Mouse (Mus musculus) MEL (cell line): ENCODE data around the gene Metap2. TPM values are rescaled to one million over a fixed set of nuclear protein-coding genes. Genes with fewer than 3 reads are reported as not detected.

Experiments used
- DNase-seq: peaks from one replicate; pipeline ENCODE4 v3.0.0; 2011; ENCODE audit warnings: low read depth, low spot score
- H3K27ac ChIP-seq: 2 replicates; pipeline ENCODE4 v1.5.1; 2012; ENCODE audit warnings: low read depth, mild to moderate bottlenecking, control low read depth, low read length, moderate library complexity; ENCODE audit not compliant: control insufficient read depth
- H3K27me3 ChIP-seq, 2 experiments: fragments of 150-350 bp in 1 of 2; sonication (generic) in 1 of 2; 2 replicates each; pipeline ENCODE4 v1.6.1; 2012; ENCODE audit warnings: low read length in 2 of 2, mild to moderate bottlenecking in 2 of 2, improper control_type of control experiment in 1 of 2, moderate library complexity in 1 of 2; ENCODE audit not compliant: insufficient read depth in 2 of 2, control insufficient read depth in 1 of 2
- H3K36me3 ChIP-seq, 2 experiments: 2 replicates each; pipeline ENCODE4 v1.6.1; 2012 to 2014; ENCODE audit warnings: low read length in 2 of 2, improper control_type of control experiment in 1 of 2, inconsistent platforms in 1 of 2, mild to moderate bottlenecking in 1 of 2; ENCODE audit not compliant: insufficient read depth in 2 of 2, control insufficient read depth in 1 of 2
- H3K4me1 ChIP-seq, 2 experiments: fragments of 150-350 bp in 1 of 2; sonication (generic) in 1 of 2; 2 replicates each; pipeline ENCODE4 v1.6.1; 2012; ENCODE audit warnings: low read length in 2 of 2, improper control_type of control experiment in 1 of 2, mild to moderate bottlenecking in 1 of 2; ENCODE audit not compliant: insufficient read depth in 2 of 2, control insufficient read depth in 1 of 2
- H3K4me3 ChIP-seq, 2 experiments: fragments of 150-350 bp in 1 of 2; sonication (generic) in 1 of 2; 2 replicates each; pipeline ENCODE4 v1.5.1; 2012; ENCODE audit warnings: low read depth in 2 of 2, low read length in 2 of 2, mild to moderate bottlenecking in 2 of 2, moderate library complexity in 2 of 2, control low read depth in 1 of 2, improper control_type of control experiment in 1 of 2; ENCODE audit not compliant: control insufficient read depth in 1 of 2, insufficient read depth in 1 of 2
- H3K79me2 ChIP-seq: 2 replicates; pipeline ENCODE4 v1.6.1; 2012; ENCODE audit warnings: mild to moderate bottlenecking, low read length, moderate library complexity; ENCODE audit not compliant: control insufficient read depth, poor library complexity, insufficient read depth
- H3K9ac ChIP-seq: 2 replicates; pipeline ENCODE4 v1.6.1; 2012; ENCODE audit warnings: low read depth, mild to moderate bottlenecking, control low read depth, low read length, moderate library complexity; ENCODE audit not compliant: control insufficient read depth, poor library complexity, severe bottlenecking
- H3K9me3 ChIP-seq: fragments of 150-350 bp; sonication (generic); replicated peaks from 2 replicates; pipeline ENCODE4 v1.6.1; 2012; ENCODE audit warnings: mild to moderate bottlenecking, low read length, improper control_type of control experiment, moderate library complexity; ENCODE audit not compliant: insufficient read depth
- BHLHE40 ChIP-seq: IDR thresholded peaks from 2 replicates; pipeline ENCODE4 v1.6.1; 2012; ENCODE audit warnings: low read depth, mild to moderate bottlenecking, inconsistent platforms, low read length, improper control_type of control experiment, borderline replicate concordance
- CHD2 ChIP-seq: IDR thresholded peaks from 2 replicates; pipeline ENCODE4 v1.6.1; 2011; ENCODE audit warnings: low read length, improper control_type of control experiment
- CTCF ChIP-seq, 3 experiments: IDR thresholded peaks in 2 of 3; conservative IDR thresholded peaks in 1 of 3; 2 replicates each; pipeline ENCODE4 v1.5.1; 2011 to 2012; ENCODE audit warnings: low read length in 3 of 3, low read depth in 2 of 3, mild to moderate bottlenecking in 2 of 3, improper control_type of control experiment in 1 of 3, inconsistent platforms in 1 of 3, mixed read lengths in 1 of 3, moderate library complexity in 1 of 3; ENCODE audit not compliant: control insufficient read depth in 1 of 3, insufficient read depth in 1 of 3, poor library complexity in 1 of 3, severe bottlenecking in 1 of 3
- E2F4 ChIP-seq: IDR thresholded peaks from 2 replicates; pipeline ENCODE4 v1.6.1; 2011; ENCODE audit warnings: low read depth, low read length, improper control_type of control experiment, borderline replicate concordance
- EP300 ChIP-seq, 2 experiments: IDR thresholded peaks; 2 replicates each; pipeline ENCODE4 v1.6.1; 2011; ENCODE audit warnings: improper control_type of control experiment in 2 of 2, low read length in 2 of 2, low read depth in 1 of 2, mild to moderate bottlenecking in 1 of 2
- ETS1 ChIP-seq: IDR thresholded peaks from 2 replicates; pipeline ENCODE4 v1.6.1; 2012; ENCODE audit warnings: low read depth, mild to moderate bottlenecking, inconsistent platforms, low read length, improper control_type of control experiment, moderate library complexity
- JUND ChIP-seq: IDR thresholded peaks from 2 replicates; pipeline ENCODE4 v1.6.1; 2011; ENCODE audit warnings: low read depth, mild to moderate bottlenecking, improper control_type of control experiment, low read length
- KAT2A ChIP-seq: conservative IDR thresholded peaks from 2 replicates; pipeline ENCODE4 v1.6.1; 2012; ENCODE audit warnings: low read depth, low read length, improper control_type of control experiment, inconsistent platforms
- MAX ChIP-seq: IDR thresholded peaks from 2 replicates; pipeline ENCODE4 v1.6.1; 2011; ENCODE audit warnings: low read length, improper control_type of control experiment
- MAZ ChIP-seq: IDR thresholded peaks from 2 replicates; pipeline ENCODE4 v1.6.1; 2012; ENCODE audit warnings: low read depth, mild to moderate bottlenecking, inconsistent platforms, low read length, improper control_type of control experiment
- MEF2A ChIP-seq: IDR thresholded peaks from 2 replicates; pipeline ENCODE4 v1.6.1; 2014; ENCODE audit warnings: low read depth, mild to moderate bottlenecking, inconsistent platforms, low read length, improper control_type of control experiment; ENCODE audit not compliant: poor library complexity, insufficient replicate concordance, severe bottlenecking; ENCODE audit errors: extremely low read depth
- MXI1 ChIP-seq: IDR thresholded peaks from 2 replicates; pipeline ENCODE4 v1.6.1; 2011; ENCODE audit warnings: mild to moderate bottlenecking, low read depth, low read length, improper control_type of control experiment
- MYB ChIP-seq: IDR thresholded peaks from 2 replicates; pipeline ENCODE4 v1.6.1; 2011; ENCODE audit warnings: mild to moderate bottlenecking, low read depth, low read length, improper control_type of control experiment
- MYC ChIP-seq: IDR thresholded peaks from 2 replicates; pipeline ENCODE4 v1.6.1; 2011; ENCODE audit warnings: low read depth, mild to moderate bottlenecking, low read length, improper control_type of control experiment, moderate library complexity
- NELFE ChIP-seq: IDR thresholded peaks from 2 replicates; pipeline ENCODE4 v1.6.1; 2011; ENCODE audit warnings: low read depth, low read length, improper control_type of control experiment
- POLR2A ChIP-seq, 2 experiments: IDR thresholded peaks; 2 replicates each; pipeline ENCODE4 v1.6.1; 2011 to 2012; ENCODE audit warnings: low read length in 2 of 2, mild to moderate bottlenecking in 2 of 2, control low read depth in 1 of 2, improper control_type of control experiment in 1 of 2, low read depth in 1 of 2, moderate library complexity in 1 of 2; ENCODE audit not compliant: control insufficient read depth in 1 of 2, insufficient read depth in 1 of 2, poor library complexity in 1 of 2
- POLR2AphosphoS5 ChIP-seq: IDR thresholded peaks from 2 replicates; pipeline ENCODE4 v1.6.1; 2012; ENCODE audit warnings: low read depth, borderline replicate concordance, mild to moderate bottlenecking, inconsistent platforms, low read length, moderate library complexity, mixed read lengths
- RAD21 ChIP-seq: IDR thresholded peaks from 2 replicates; pipeline ENCODE4 v1.6.1; 2011; ENCODE audit warnings: mild to moderate bottlenecking, low read depth, low read length, improper control_type of control experiment
- SMC3 ChIP-seq: IDR thresholded peaks from 2 replicates; pipeline ENCODE4 v1.6.1; 2011; ENCODE audit warnings: low read depth, low read length, improper control_type of control experiment
- TAL1 ChIP-seq: IDR thresholded peaks from 2 replicates; pipeline ENCODE4 v1.6.1; 2012; ENCODE audit warnings: mild to moderate bottlenecking, inconsistent platforms, low read length, moderate library complexity, mixed read lengths
- TCF12 ChIP-seq: IDR thresholded peaks from 2 replicates; pipeline ENCODE4 v1.6.1; 2014; ENCODE audit warnings: low read depth, mild to moderate bottlenecking, inconsistent platforms, low read length, improper control_type of control experiment, moderate library complexity
- UBTF ChIP-seq: IDR thresholded peaks from 2 replicates; pipeline ENCODE4 v1.6.1; 2012; ENCODE audit warnings: low read depth, mild to moderate bottlenecking, inconsistent platforms, low read length, improper control_type of control experiment, moderate library complexity, borderline replicate concordance; ENCODE audit not compliant: insufficient read depth
- USF1 ChIP-seq: IDR thresholded peaks from 2 replicates; pipeline ENCODE4 v1.6.1; 2014; ENCODE audit warnings: low read depth, mild to moderate bottlenecking, inconsistent platforms, low read length, improper control_type of control experiment, moderate library complexity
- USF2 ChIP-seq, 2 experiments: IDR thresholded peaks; 2 replicates each; pipeline ENCODE4 v1.6.1; 2011 to 2012; ENCODE audit warnings: improper control_type of control experiment in 2 of 2, low read length in 2 of 2, borderline replicate concordance in 1 of 2, inconsistent platforms in 1 of 2, low read depth in 1 of 2, mild to moderate bottlenecking in 1 of 2; ENCODE audit not compliant: insufficient read depth in 1 of 2
- ZC3H11A ChIP-seq: IDR thresholded peaks from 2 replicates; pipeline ENCODE4 v1.6.1; 2012; ENCODE audit warnings: low read depth, mild to moderate bottlenecking, inconsistent platforms, low read length, improper control_type of control experiment
- ZKSCAN1 ChIP-seq: IDR thresholded peaks from 2 replicates; pipeline ENCODE4 v1.6.1; 2012; ENCODE audit warnings: low read depth, mild to moderate bottlenecking, inconsistent platforms, low read length, improper control_type of control experiment, moderate library complexity
- ZNF384 ChIP-seq: IDR thresholded peaks from 2 replicates; pipeline ENCODE4 v1.6.1; 2012; ENCODE audit warnings: low read depth, mild to moderate bottlenecking, inconsistent platforms, low read length, improper control_type of control experiment
- polyA plus RNA-seq, 2 experiments: library from polyadenylated mRNA; stranded (reverse) in 1 of 2; unstranded in 1 of 2; fragments of >175 nt in 1 of 2; fragments of >200 nt in 1 of 2; gene quantifications; 2 replicates each; pipeline versions ENCODE4 v1.2.1 to v1.2.4; 2012; ENCODE audit warnings: low replicate concordance in 2 of 2, low read depth in 1 of 2; ENCODE audit not compliant: insufficient read length in 2 of 2, insufficient read depth in 1 of 2, missing spikeins in 1 of 2
- total RNA-seq: library from RNA; depleted of rRNA; stranded (reverse); fragments of 300-350 nt; gene quantifications from 2 replicates; pipeline ENCODE4 v1.2.3, GENCODE M21; 2012

Gene Metap2
- total and polyA plus RNA-seq, 3 experiments: 326 to 2,567 (median 921) TPM

GRCm38 (mm10) chr10:93911326-93911725 lies 14.4 kb upstream of the Metap2 start (continued):
- TF ChIP-seq USF1: no peak
- no peak for TF ChIP-seq KAT2A

GRCm38 (mm10) chr10:93909811-93910446 lies 13.0 kb upstream of the Metap2 start:
- Histone ChIP-seq H3K4me3 (no peak overlapping the region; a peak in 1 of 4 replicates), H3K27ac (peak overlapping the region; percentile 88), H3K9ac (peak overlapping the region; percentile 71), H3K27me3 (no peaks in the 10 kb centered on the region), H3K36me3 (peaks cover 0 to 37% of the 10 kb centered on the region in 2 experiments; a peak in 2 of 4 replicates), H3K9me3 (no peaks in the 10 kb centered on the region), H3K79me2 (no peaks in the 10 kb centered on the region; the same call in 1 of the 2 replicates), H3K4me1 (peaks cover 22 to 37% of the 10 kb centered on the region in 2 experiments)
- TF ChIP-seq POLR2A (IDR thresholded peaks at IDR 0.05; ENCODE audit: control insufficient read depth in 1 of 2, insufficient read depth in 1 of 2, low read depth in 1 of 2, low read length in 2 of 2, poor library complexity in 1 of 2) (no peak), POLR2AphosphoS5 (no peak), CHD2 (no peak), TAL1 (peak; percentile 27; the same call in 1 of the 2 replicates), MXI1 (0 out of 2 replicates have a peak, but pooled peaks have one; percentile 25), MYC (0 out of 2 replicates have a peak, but pooled peaks have one; percentile 19), MAX (0 out of 2 replicates have a peak, but pooled peaks have one; percentile 21), ETS1 (0 out of 2 replicates have a peak, but pooled peaks have one; percentile 35), MYB (no peak), USF1 (no peak), EP300 (IDR thresholded peaks at IDR 0.05; ENCODE audit: low read depth in 1 of 2, low read length in 2 of 2) (peak in 1 of 2 experiments; percentile 23; a peak in 1 of 4 replicates)
- DNase-seq: peak; percentile 82

- peak overlapping the region; percentile 59 for H3K9ac ChIP-seq
- H3K4me3 ChIP-seq: no peak overlapping the region
- no peaks in the 10 kb centered on the region for H3K27me3 ChIP-seq
- H3K4me1 ChIP-seq: peaks cover 22 to 34% of the 10 kb centered on the region in 2 experiments
- peak; percentile 82 for DNase-seq
- H3K36me3 ChIP-seq: peaks cover 0 to 37% of the 10 kb centered on the region in 2 experiments; a peak in 2 of 4 replicates
- H3K9me3 ChIP-seq: no peaks in the 10 kb centered on the region
- H3K79me2 ChIP-seq: no peaks in the 10 kb centered on the region; the same call in 1 of the 2 replicates
- peak overlapping the region; percentile 94 for H3K27ac ChIP-seq
- TF ChIP-seq MAZ (no peak), MEF2A (no peak), TAL1 (peak; percentile 54), BHLHE40 (peak; percentile 55; the same call in 1 of the 2 replicates), MYB (no peak), ZC3H11A (no peak), RAD21 (no peak), NELFE (no peak), CHD2 (no peak), USF2 (IDR thresholded peaks at IDR 0.05; ENCODE audit: borderline replicate concordance in 1 of 2, insufficient read depth in 1 of 2, low read depth in 1 of 2, low read length in 2 of 2) (no peak), CTCF (IDR thresholded peaks at IDR 0.05 in 2 of 3, conservative IDR thresholded peaks at IDR 0.05 in 1 of 3; ENCODE audit: control insufficient read depth in 1 of 3, insufficient read depth in 1 of 3, low read depth in 2 of 3, low read length in 3 of 3, poor library complexity in 1 of 3, severe bottlenecking in 1 of 3) (no peak), ETS1 (peak; percentile 66), UBTF (no peak), SMC3 (no peak), ZNF384 (peak; percentile 84), E2F4 (peak; percentile 48; the same call in 1 of the 2 replicates), ZKSCAN1 (no peak), TCF12 (no peak), JUND (no peak)
Measured at GRCm38 (mm10) chr10:93909015-93909414, 12.1 kb upstream of the Metap2 start.
